Mouse (Mus musculus) stomach, embryonic 16.5 days (tissue): ENCODE data around the gene Nhlrc1. TPM values are rescaled to one million over a fixed set of nuclear protein-coding genes. Genes with fewer than 3 reads are reported as not detected.

Source experiments
- ATAC-seq: fragments of 200-750 bp; cut with Nextera tagmentation; 2 replicates; pipeline ENCODE4 v1.8.0; 2017; ENCODE audit warnings: moderate number of reproducible peaks, moderate TSS enrichment; ENCODE audit not compliant: insufficient read depth, low FRiP score
- H3K27ac ChIP-seq: fragments of 300-500 bp; sonication (generic); 2 replicates; pipeline ENCODE4 v1.5.1; 2014; ENCODE audit warnings: low read length
- H3K27me3 ChIP-seq: fragments of 300-500 bp; sonication (generic); 2 replicates; pipeline ENCODE4 v1.6.1; 2014; ENCODE audit warnings: low read length, control low read depth, mixed read lengths; ENCODE audit not compliant: control insufficient read depth, insufficient read depth
- H3K36me3 ChIP-seq: fragments of 300-500 bp; sonication (generic); 2 replicates; pipeline ENCODE4 v1.6.1; 2014; ENCODE audit warnings: low read length; ENCODE audit not compliant: control insufficient read depth, insufficient read depth
- H3K4me1 ChIP-seq: fragments of 300-500 bp; sonication (generic); 2 replicates; pipeline ENCODE4 v1.6.1; 2014; ENCODE audit warnings: low read length, control low read depth, mixed read lengths; ENCODE audit not compliant: control insufficient read depth, insufficient read depth
- H3K4me2 ChIP-seq: fragments of 300-500 bp; sonication (generic); 2 replicates; pipeline ENCODE4 v1.6.1; 2014; ENCODE audit warnings: low read depth, low read length, mixed read lengths
- H3K4me3 ChIP-seq: fragments of 300-500 bp; sonication (generic); replicated peaks from 2 replicates; pipeline ENCODE4 v1.5.1; 2014; ENCODE audit warnings: mild to moderate bottlenecking, low read length
- H3K9ac ChIP-seq: fragments of 300-500 bp; sonication (generic); 2 replicates; pipeline ENCODE4 v1.6.1; 2014; ENCODE audit warnings: low read length
- H3K9me3 ChIP-seq: fragments of 300-500 bp; sonication (generic); replicated peaks from 2 replicates; pipeline ENCODE4 v1.6.1; 2016; ENCODE audit warnings: low read length, control low read depth; ENCODE audit not compliant: control insufficient read depth
- WGBS: fragments of 180-500 bp; shearing (Covaris S2); extraction: QIAGEN DNeasy Blood & Tissue Kit; methylation state at CpG from one replicate; pipeline ENCODE4 v1.1.7; 2014; 5-methylcytosine and 5-hydroxymethylcytosine counted together
- polyA plus RNA-seq: library from polyadenylated mRNA; unstranded; fragments of >200 nt; fragmentation: Nextera tagmentation; extraction: Ambion mirVana; gene quantifications from 2 replicates; pipeline ENCODE4 v1.2.1, GENCODE M21; 2015

The Nhlrc1 gene
- polyA plus RNA-seq, 1 experiment from 2014 or later: 4.0 TPM

- Histone ChIP-seq H3K9me3 (no peaks in the 10 kb centered on the region), H3K9ac (peak overlapping the region; percentile 83), H3K36me3 (peaks cover 4% of the 10 kb centered on the region; the same call in 1 of the 2 replicates), H3K27me3 (no peaks in the 10 kb centered on the region), H3K27ac (peak overlapping the region; percentile 61), H3K4me1 (peaks cover 7% of the 10 kb centered on the region; the same call in 1 of the 2 replicates), H3K4me2 (peak overlapping the region; percentile 98), H3K4me3 (peak overlapping the region; percentile 73)
- WGBS: 0% methylated on average over 45 of the region's 45 CpGs
- ATAC-seq: peak; percentile 11; the same call in 1 of the 2 replicates
Measured at GRCm38 (mm10) chr13:47043833-47044616, 29.4 kb upstream of the Nhlrc1 start.

DNA sequence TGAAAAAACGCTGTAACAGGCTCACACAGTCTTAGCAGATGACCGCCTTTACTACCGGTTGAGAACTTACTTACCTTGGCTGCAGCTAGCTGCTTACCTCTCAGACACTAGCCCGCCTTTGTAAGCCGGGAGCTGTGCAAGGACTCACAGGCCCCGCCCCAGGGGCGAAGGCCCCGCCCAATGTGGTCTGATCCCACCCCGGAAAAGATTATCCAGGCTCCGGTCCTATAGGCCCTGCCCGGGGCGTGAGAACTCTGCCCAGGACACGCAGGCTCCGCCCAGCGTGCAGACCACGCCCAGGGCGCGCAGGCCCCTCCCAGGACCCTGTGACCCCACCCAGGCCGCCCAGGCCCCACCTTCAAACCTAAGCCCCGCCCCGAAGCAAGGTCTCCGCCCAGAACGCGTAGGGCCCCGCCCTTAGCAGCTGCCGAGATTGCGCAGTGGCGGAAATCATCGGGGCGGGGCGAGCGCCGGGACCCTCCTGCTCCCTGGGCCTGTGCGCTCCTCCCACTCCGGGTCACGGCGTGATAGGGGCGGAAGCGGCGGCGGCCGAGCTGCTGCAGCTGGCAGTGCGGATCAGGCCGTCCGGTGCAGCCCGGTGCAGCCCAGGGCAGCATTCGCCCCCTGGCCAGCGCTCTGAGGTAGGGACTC lies 28.5 kb upstream of the Nhlrc1 start, which contains the start of gene Kdm1b:
Kdm1b (plus strand) TSS at position 470 of the 651 bp plus-strand sequence.
- ATAC-seq: peak; percentile 99
- no peaks in the 10 kb centered on the region for H3K36me3 ChIP-seq
- H3K9ac ChIP-seq: peak within 1 kb of the TSS; percentile 83
- peak within 1 kb of the TSS; percentile 61 for H3K27ac ChIP-seq
- H3K4me2 ChIP-seq: peak within 1 kb of the TSS; percentile 98
- peak within 1 kb of the TSS; percentile 73 for H3K4me3 ChIP-seq
- H3K27me3 ChIP-seq: no peaks in the 10 kb centered on the region
- WGBS: under 1% methylated on average over 48 of the region's 48 CpGs
- peaks cover 7% of the 10 kb centered on the region; the same call in 1 of the 2 replicates for H3K4me1 ChIP-seq
- no peaks in the 10 kb centered on the region for H3K9me3 ChIP-seq

DNA sequence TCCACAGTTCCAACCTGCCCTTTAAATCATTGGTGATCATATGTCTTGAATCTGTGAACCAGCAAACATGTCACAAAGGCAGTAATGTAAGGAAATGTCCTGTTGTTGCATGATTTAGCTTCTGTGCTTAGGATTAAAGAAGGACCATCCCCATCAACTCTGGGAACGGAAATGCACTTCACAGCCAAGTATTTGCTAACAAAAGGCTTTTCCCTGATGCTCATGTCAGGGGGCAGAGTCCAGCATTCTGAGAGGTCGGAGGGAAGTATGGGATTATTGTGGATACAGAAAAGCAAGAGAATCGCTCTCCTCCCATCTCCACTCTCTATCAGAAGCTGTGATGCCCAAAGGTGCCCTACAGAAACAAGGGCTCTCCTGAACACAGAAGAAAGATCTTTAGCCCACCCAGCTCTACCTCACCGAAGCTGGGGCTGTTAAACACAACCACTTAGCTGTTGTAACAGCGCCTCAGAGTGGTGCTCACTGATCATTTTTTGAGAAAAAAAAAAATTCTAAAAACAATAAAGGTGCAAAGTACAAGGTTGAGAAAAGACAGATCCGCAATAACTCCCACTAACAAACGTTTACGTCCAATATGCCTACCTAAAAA lies 27.5 kb upstream of the Nhlrc1 start:
- peaks cover 7% of the 10 kb centered on the region; the same call in 1 of the 2 replicates for H3K4me1 ChIP-seq
- H3K27me3 ChIP-seq: no peaks in the 10 kb centered on the region
- peak overlapping the region; percentile 58 for H3K4me2 ChIP-seq
- H3K27ac ChIP-seq: no peak overlapping the region
- no peak for ATAC-seq
- H3K9me3 ChIP-seq: no peaks in the 10 kb centered on the region
- H3K4me3 ChIP-seq: peak overlapping the region; percentile 73
- WGBS: 45% methylated on average over 8 of the region's 8 CpGs
- H3K9ac ChIP-seq: no peak overlapping the region
- no peaks in the 10 kb centered on the region for H3K36me3 ChIP-seq

- Histone ChIP-seq H3K4me2 (no peak overlapping the region), H3K36me3 (no peaks in the 10 kb centered on the region), H3K9ac (no peak overlapping the region), H3K4me3 (no peak overlapping the region), H3K4me1 (peaks cover 7% of the 10 kb centered on the region; the same call in 1 of the 2 replicates), H3K27ac (no peak overlapping the region), H3K27me3 (no peaks in the 10 kb centered on the region), H3K9me3 (no peaks in the 10 kb centered on the region)
- 94% methylated on average over 5 of the region's 5 CpGs for WGBS
- no peak for ATAC-seq
Measured at GRCm38 (mm10) chr13:47040061-47040460, 25.4 kb upstream of the Nhlrc1 start.

DNA sequence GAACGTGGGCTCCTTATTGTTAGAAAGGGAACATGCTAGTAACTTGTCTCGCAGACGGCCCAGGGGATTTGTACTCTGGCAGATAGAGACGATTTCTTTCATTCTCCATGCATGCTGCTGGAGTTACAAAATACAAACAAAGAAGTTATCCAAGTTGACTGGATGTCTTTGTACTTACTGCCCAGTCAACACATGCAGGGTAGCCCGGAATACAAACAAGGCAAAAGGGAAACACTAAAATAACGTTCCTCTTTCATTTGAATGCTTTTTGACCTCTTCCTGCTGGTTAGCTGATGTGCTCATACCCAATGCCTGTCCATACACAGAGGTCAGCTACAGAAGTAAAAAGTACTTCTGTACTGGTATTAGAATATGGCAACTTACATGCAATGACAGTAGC lies 23.3 kb upstream of the Nhlrc1 start:
- ATAC-seq: no peak
- Histone ChIP-seq H3K9me3 (no peaks in the 10 kb centered on the region), H3K9ac (no peak overlapping the region), H3K4me3 (no peak overlapping the region), H3K36me3 (no peaks in the 10 kb centered on the region), H3K4me2 (no peak overlapping the region), H3K27me3 (no peaks in the 10 kb centered on the region), H3K27ac (no peak overlapping the region), H3K4me1 (no peaks in the 10 kb centered on the region)
- 85% methylated on average over 6 of the region's 6 CpGs for WGBS

- Histone ChIP-seq H3K4me3 (no peak overlapping the region), H3K36me3 (no peaks in the 10 kb centered on the region), H3K4me1 (no peaks in the 10 kb centered on the region), H3K27ac (no peak overlapping the region), H3K9me3 (no peaks in the 10 kb centered on the region), H3K9ac (no peak overlapping the region), H3K27me3 (no peaks in the 10 kb centered on the region), H3K4me2 (no peak overlapping the region)
- 89% methylated on average over 4 of the region's 4 CpGs for WGBS
- ATAC-seq: no peak
Measured at GRCm38 (mm10) chr13:47033602-47034001, 19.0 kb upstream of the Nhlrc1 start.

- Histone ChIP-seq H3K36me3 (no peaks in the 10 kb centered on the region), H3K4me3 (no peak overlapping the region), H3K4me1 (no peaks in the 10 kb centered on the region), H3K27ac (no peak overlapping the region), H3K9ac (no peak overlapping the region), H3K27me3 (no peaks in the 10 kb centered on the region), H3K9me3 (no peaks in the 10 kb centered on the region), H3K4me2 (no peak overlapping the region)
- ATAC-seq: no peak
- WGBS: 85% methylated on average over 17 of the region's 17 CpGs
Measured at GRCm38 (mm10) chr13:47030376-47031107, 15.9 kb upstream of the Nhlrc1 start.

GRCm38 (mm10) chr13:47020798-47021197 lies 6.1 kb upstream of the Nhlrc1 start:
- Histone ChIP-seq H3K4me2 (no peak overlapping the region), H3K27ac (no peak overlapping the region), H3K36me3 (no peaks in the 10 kb centered on the region), H3K27me3 (no peaks in the 10 kb centered on the region), H3K9me3 (no peaks in the 10 kb centered on the region), H3K9ac (no peak overlapping the region), H3K4me3 (no peak overlapping the region), H3K4me1 (no peaks in the 10 kb centered on the region)
- no peak for ATAC-seq
- 71% methylated on average over 7 of the region's 7 CpGs for WGBS
